Mouse (Mus musculus): ENCODE results near the gene Padi6. TPM values are rescaled to one million over a fixed set of nuclear protein-coding genes. Genes with fewer than 3 reads are reported as not detected.

The Padi6 gene
- total RNA-seq, 2 experiments from 2014 or later, result 0.32 to 0.44 TPM

- intact Hi-C loops (cut with DNase I), result no loop called here
- no peak for DNase-seq (ENCODE audit: low spot score in 2 of 2)
Observed at GRCm38 (mm10) chr4:140693513-140693912, 48.9 kb downstream of the Padi6 start.

DNA sequence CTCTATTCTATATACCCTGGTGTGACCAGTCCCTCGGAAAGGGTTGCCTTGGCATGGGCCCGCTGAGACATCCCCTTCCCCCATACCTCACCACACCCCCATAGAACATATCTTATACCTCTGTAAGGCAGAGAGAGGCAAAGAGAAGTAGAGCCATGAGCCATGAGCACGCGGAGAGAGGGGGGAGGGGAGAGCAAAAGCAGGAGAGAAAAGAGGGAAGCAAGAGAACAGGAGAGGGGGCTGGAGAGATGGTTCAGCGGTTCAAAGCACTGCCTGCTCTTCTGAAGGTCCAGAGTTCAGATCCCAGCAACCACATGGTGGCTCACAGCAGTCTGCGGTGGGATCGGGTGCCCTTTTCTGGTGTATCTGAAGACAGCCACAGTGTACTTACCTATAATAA is 51.0 kb downstream of the Padi6 start:
- intact Hi-C loops (cut with DNase I), result no loop called here
- DNase-seq (ENCODE audit: low spot score in 2 of 2), result no peak

- no peak for DNase-seq (ENCODE audit: low spot score in 2 of 2)
- intact Hi-C loops (cut with DNase I), result no loop called here
Observed at GRCm38 (mm10) chr4:140689873-140690655, 52.4 kb downstream of the Padi6 start.

DNA sequence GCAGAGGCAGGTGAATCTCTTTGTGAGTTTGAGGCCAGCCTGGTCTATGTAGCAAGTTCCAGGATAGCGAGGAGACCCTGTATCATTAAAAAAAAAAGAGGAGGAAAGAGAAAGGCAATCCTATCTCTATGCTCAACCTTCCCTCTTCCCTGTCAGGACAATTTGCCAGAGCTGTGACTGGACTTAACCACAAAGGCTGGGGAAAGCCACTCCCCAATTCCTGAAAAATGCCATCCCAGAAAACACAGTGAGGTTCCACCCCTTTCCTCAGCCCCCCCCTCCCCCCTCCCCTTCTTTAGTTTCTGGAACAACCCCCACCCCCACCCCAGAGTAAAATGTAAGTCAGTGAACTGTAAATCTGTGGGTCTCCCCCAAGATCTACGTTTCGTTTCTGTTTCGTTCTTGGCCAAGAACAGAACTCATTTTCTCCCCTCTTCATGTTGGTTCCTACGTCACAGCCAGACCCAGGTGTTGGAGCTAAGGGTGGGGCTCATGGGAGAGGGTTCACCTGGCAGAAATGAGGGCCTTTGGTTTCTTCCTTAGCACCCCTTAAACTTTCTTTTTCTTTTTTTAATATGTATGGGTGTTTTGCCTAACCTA is 53.5 kb downstream of the Padi6 start:
- DNase-seq (ENCODE audit: low spot score in 2 of 2), result no peak
- intact Hi-C loops (cut with DNase I), result no loop called here

GRCm38 (mm10) chr4:140688044-140688825 is 54.2 kb downstream of the Padi6 start:
- intact Hi-C loops (cut with DNase I), result no loop called here
- no peak for DNase-seq (ENCODE audit: low spot score in 2 of 2)

DNA sequence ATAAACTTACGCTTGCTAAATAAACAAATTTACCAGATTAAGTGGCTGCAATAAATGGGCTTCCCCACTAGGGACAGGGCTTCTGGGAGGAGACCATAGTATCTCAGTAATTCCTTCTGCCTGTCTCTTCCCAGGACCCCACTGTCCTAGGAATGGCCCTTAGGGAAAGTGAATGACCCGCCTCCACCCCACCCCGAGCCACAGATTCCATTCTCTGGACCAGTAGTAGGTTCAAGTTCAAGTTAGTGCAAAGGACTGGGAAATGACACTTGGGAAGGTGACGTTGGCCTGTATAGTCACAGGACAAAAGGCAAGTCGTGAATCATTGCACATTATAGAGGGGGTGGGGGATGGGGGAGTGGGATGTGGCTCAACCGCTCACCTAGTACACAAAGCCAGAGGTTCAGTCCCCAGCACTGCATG is 57.6 kb downstream of the Padi6 start:
- intact Hi-C loops (cut with DNase I), result no loop called here
- no peak for DNase-seq (ENCODE audit: low spot score in 2 of 2)

GRCm38 (mm10) chr4:140684141-140684871 is 58.1 kb downstream of the Padi6 start:
- intact Hi-C loops (cut with DNase I), result no loop called here
- DNase-seq (ENCODE audit: low spot score in 2 of 2), result peak in 1 of 2 experiments; percentile 20

DNA sequence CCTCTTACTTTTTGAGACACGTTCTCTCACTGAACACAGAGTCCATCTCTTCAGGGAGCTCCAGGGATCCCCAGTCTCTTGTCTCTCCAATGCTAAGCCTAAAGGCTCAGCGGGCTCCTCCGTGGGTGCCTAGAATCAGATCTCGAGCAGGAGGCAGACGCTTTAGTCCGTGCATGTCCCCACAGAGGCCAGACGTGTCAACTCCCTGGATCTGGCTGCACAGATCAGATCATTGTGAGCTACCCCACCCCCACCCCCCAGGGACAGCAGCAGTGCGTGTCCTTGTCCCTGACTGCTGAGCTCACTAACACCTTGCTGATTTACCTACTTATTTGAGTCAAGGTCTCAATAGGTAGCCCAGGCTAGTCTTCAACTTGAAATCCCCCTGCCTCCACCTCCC is 58.8 kb downstream of the Padi6 start:
- intact Hi-C loops (cut with DNase I), result no loop called here
- DNase-seq (ENCODE audit: low spot score in 2 of 2), result no peak

- DNase-seq (ENCODE audit: low spot score in 2 of 2), result no peak
- intact Hi-C loops (cut with DNase I), result loop anchor here (2.0 kb wide), 1 partner anchor 64 kb away; no protein-coding TSS in a partner anchor
Observed at GRCm38 (mm10) chr4:140680731-140681397, 61.6 kb downstream of the Padi6 start.

DNA sequence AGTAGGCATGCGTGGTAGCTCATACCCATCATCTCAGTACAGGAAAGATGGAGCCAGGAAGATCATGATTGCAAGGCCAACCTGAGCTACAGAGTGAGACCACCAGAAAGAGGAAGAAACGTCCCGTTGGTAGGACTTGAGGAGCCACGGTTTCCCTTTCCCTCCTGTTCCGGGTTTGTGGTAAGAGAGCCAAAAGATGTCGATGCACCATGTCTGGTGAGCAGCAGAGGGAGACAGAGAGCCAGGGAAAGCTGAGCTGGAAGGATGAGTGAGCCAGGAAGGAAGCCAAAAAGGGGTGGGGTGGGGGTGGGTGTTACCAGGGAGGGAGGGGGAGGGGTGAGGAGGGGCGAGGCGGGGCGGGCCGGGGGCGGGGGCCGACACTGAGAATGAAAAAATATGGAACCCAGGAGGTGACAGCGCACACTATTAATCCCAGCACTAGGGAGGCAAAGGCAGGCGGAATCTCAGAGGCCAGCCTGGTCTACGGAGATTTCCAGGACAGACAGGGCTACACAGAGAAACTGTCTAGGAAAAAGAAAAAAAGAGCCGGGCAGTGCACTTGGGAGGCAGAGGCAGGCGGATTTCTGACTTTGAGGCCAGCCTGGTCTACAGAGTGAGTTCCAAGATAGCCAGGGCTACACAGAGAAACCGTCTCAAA is 62.6 kb downstream of the Padi6 start:
- intact Hi-C loops (cut with DNase I), result loop anchor here (1.0 to 10.0 kb wide), 6 partner anchors 34 to 805 kb away; no protein-coding TSS in a partner anchor
- DNase-seq (ENCODE audit: low spot score in 2 of 2), result peak; percentile 79 to 88

DNA sequence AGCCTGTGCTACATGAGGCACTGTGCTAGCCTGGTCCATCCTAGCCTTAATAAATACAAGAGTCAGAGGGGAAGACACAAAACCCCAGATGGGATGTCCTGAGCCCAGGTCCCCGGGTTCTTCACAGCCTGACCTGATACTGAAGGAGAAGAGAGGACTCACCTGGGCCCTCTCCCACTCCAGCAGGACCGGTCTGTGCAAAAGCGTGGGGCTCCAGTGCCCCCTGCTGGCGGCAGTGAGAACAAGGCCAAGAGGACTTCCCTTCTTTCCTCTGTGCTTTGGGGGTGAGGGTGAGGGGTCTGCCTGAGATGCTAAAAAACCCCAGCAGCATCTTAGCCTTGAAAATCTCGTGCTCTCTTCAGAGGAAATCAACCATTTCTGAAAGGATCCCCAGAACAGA is 63.4 kb downstream of the Padi6 start:
- intact Hi-C loops (cut with DNase I), result loop anchor here (1.0 to 10.0 kb wide), 5 partner anchors 35 to 804 kb away; no protein-coding TSS in a partner anchor
- DNase-seq (ENCODE audit: low spot score in 2 of 2), result no peak

Small RNA genes within 50 kb of the gene (microRNA-seq; reads per million reads assigned to microRNA genes)
- gene Gm23045 (0 reads per million in 2 experiments), gene Gm25951 (0 reads per million in 2 experiments)

Other genes with a start within 250 kb of the Padi6 start
- 10 to 100 TPM; 53.2 to 57.9 TPM for gene Arhgef10l, start 76.6 kb downstream of the Padi6 start, total RNA-seq (2021)
- 10 to 100 TPM; 80.4 to 84.3 TPM for gene Rcc2, start 42.1 kb downstream of the Padi6 start, total RNA-seq (2021)
- not detected for gene Padi4, start 31.6 kb upstream of the Padi6 start, total RNA-seq (2021)
- not detected for gene Padi3, start 68.0 kb upstream of the Padi6 start, total RNA-seq (2021)
- not detected for gene Padi1, start 103.1 kb upstream of the Padi6 start, total RNA-seq (2021)
- gene Padi2, start 163.7 kb upstream of the Padi6 start, total RNA-seq (2021), result 10 to 100 TPM in 1 of 2 experiments, 1 to 10 TPM in 1; 9.5 to 12.1 TPM
- 100 to 1,000 TPM; 187 to 191 TPM for gene Sdhb, start 218.6 kb upstream of the Padi6 start, total RNA-seq (2021)
- gene Atp13a2, start 244.2 kb upstream of the Padi6 start, total RNA-seq (2021), result 100 to 1,000 TPM; 162 to 171 TPM

Data from left cerebral cortex, postnatal 25 days (tissue).